Mouse (Mus musculus): ENCODE data around the gene Klhl22.
"Not testable (repeated sequence)": the region's sequence is repeated elsewhere in the genome, so short reads cannot be mapped to it uniquely, and the experiment has no call there.

Gene Klhl22

DNA sequence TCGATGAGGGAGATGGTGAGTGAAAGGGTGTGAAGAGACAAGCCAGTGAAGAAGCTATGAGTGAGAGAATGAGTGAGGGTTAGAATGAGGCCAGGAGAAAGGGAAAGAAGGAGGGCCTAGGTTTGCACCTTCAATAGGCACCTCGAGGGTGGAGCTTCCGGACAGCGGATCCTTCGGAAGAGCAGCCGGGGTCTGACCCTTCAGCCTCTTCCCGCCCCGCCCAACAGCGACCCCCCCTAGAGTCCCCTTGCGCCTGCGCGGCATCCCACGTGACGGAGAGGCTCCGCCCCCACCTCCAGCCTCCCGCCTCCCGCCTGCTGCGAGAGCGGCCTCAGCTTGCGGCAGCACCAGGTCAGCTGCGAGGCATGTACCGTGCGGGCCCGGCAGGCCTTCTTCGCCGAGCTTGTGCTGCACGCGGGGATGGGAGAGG, at the start of gene Klhl22:
Klhl22 (plus strand) TSS at position 275 of the 430 bp plus-strand sequence.
- DNase-seq, result peak; percentile 95

DNA sequence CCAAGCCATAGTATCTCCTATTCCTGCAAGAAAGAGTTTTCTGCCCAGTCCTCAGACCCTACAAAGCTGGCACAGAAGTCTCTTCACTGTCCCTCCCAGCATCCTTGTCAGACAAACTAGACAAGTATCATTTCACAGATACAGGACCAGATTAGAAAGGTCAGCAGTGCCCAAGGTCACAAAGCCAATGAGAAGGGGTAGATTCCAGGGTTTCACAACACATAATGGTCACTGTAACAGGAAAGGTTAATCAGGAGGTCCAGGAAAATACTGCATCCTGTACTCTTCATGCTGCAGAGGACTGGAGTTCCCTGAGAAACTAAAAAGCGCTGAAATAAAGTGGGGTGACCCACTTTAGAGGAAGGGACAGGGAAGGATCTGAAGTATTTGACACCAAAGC, 41.6 kb upstream of the Klhl22 start:
- DNase-seq, result no peak

DNA sequence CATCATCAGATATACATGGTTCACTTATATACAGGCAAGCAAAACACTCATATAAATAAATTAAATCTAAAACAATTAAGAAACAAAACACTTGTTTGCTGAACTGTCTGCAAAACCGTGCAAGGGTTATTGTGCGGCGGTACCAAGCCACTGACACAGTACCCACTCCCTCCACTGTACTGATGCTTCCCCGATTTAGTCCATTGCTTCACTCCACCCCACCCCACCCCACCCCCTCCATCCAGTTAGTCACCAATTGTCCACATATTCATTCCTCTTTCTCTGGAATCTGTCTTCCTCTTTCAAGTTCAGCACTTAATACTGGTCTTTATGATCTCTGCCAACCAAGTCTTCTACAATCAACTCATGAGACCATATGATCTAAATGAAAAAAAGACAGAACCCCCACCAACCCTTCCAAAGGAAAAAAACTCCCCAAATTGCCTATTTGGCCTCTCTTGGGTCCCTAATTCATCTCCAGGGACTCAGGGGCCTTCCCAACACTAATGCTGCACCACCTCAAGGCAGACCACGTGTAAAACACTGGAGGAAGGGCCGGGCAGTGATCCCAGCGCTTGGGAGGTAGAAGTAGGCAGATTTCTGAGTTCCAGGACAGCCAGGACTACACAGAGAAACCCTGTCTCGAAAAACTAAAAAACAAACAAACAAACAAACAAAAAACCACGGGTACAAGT, 38.2 kb upstream of the Klhl22 start:
- no peak for DNase-seq

DNA sequence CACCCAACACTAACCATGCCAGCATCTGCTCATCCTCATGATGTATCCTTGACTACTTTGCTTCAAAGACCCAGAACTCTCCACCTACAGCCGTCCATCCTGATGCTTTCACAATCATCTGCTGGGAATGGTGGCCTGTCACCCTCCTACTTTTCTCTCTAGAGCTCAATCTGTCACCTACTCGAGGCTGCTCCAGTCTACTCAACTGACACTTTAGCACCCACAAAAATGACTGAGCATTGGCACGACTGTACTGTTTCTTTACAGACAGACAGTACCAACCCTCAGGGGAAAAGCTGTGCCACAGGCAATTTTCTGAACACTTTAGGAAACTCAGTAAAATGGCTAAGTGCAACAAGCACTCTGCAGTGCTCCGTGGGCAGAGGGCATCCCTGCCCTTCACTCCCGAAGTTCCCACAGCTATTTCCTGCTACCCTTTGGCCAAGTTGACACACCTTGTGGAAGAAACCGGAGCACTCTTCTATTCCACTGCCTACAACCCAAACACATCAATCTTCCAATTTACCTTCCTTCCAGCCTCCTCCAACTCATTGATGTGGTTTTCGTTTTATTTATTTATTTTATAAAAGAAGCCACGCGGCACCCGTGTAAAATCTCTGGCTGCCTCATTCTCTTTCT, 37.5 kb upstream of the Klhl22 start:
- DNase-seq, result no peak

DNA sequence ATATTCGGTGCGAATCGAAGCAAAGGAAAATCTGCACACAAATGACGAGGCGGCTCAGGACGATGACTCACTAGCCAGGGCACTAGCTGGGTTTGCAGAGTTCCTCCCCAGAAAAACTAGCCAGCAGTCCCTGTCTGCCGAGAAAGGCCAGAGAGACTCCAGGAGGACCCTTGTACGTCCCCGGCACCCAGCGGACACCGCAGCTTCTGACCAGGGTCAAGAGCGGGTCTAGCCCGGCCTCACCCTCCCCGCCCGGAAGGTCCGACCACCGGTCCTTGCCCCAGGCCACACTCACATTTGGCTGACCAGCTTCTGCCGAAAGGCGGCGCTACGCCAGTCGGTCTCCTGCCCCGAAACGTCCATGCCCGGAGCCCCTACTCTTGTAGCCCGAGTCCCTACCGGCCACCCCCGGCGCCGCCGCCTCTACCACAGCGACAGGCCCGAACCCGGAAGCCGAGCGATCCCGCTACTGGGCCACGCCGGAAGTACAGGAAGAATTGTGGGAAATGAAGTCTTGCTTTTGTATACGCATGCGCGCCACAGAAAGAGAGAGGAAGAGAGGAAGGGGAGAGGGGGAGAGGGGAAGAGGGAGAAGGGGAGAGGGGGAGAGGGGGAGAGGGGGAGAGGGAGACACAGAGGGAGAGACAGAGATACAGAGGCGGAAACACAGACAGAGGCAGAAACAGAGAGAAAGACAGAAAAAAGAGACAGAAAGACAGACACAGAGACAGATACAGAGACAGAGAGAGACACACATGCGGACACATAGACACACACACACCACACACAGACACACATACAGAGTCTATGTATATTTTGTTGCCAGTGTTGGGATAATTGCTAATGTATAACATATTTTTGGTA, 36.7 kb upstream of the Klhl22 start:
- peak; percentile 88 for DNase-seq

DNA sequence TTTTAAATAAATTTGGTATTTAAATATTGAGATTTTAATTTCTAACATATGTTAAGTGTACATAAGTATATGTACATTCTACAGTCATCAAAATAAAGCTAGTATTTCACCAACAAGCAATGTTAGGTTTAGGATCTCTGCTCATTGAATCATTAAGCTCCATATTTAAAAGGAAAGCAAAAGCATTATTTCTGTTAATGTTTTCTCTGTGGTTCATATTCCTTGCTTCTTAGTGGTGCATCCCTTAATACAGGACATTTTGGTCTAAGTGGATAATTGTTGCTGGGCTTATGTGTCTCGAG, 36.1 kb upstream of the Klhl22 start:
- no peak for DNase-seq

DNA sequence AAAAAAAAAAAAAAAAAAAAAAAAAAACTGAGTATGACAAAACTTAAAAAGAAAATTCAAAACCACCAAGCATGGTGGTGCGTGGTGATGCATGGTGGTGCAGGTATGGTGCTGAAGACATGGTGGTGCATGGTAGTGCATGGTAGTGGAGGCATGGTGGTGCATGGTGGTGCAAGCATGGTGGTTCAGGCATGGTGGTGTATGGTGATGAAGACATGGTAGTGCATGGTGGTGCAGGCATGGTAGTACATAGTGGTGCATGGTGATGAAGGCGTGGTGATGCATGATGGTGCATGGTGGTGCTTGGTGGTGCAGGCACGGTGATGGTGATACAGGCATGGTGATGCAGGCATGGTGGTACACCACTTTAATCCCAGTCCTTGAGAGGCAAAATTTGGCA, 35.0 kb upstream of the Klhl22 start:
- DNase-seq, result no peak

DNA sequence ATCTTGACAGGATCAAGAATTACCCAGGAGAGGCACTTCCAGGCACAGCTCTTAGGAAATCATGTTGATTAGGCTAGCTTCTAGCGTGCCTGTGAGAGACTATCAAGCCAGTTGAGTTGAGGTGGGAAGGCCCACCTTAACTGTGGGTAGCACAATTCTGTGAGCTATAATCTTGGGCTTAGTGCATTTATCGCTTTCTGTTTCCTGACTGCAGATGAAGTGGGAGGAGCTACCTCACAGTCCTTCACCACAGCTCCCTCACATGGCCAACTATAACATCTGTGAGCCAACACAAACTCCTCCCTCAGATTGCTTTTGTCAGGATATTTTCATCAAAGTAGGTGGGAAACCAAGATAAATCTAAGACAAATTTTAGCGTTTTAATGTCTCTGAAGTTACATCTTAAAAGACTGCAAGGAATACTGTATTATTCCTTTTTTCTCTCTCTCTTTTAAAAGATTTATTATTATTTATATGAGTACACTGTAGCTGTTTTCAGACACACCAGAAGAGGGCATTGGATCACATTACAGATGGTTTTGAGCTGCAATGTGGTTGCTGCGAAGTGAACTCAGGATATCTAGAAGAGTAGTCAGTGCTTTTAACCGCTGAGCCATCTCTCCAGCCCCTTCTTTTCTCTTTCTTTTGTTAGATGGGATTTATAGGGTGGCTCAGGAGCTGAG, 32.1 kb upstream of the Klhl22 start:
- peak; percentile 62 for DNase-seq

DNA sequence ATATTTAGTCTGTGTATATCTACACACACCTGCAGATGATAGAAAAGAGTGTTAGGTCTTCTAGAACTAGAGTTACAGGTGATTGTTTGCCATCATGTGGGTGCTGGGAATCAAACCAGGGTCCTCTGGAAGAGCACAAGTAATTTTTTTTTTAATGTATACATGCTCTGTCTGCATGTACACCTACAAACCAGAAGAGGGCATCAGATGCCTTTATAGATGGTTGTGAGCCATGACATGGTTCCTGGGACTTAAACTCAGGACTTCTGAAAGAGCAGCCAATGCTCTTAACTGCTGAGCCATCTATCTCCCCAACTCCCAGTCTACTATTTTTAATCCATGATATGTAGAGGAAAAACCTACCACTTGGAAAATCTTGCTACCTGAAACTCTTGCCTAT, 29.4 kb upstream of the Klhl22 start:
- DNase-seq, result no peak

DNA sequence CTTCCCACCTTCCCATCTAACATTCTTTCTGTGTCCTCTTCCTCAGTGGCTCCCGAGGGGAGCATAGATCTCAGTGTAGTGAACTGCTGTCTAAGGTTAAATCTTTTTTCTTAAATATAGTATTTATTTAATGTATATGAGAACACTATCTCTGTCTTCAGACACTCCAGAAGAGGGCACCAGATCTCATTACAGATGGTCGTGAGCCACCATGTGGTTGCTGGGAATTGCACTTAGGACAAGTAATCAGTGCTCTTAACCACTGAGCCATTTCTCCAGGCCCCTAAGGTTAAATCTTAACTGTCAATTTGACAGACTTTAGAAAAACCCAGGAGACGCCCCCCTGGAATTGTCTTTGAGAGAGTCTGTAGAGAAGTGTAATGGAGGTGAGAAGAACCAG, 27.4 kb upstream of the Klhl22 start:
- DNase-seq, result no peak

DNA sequence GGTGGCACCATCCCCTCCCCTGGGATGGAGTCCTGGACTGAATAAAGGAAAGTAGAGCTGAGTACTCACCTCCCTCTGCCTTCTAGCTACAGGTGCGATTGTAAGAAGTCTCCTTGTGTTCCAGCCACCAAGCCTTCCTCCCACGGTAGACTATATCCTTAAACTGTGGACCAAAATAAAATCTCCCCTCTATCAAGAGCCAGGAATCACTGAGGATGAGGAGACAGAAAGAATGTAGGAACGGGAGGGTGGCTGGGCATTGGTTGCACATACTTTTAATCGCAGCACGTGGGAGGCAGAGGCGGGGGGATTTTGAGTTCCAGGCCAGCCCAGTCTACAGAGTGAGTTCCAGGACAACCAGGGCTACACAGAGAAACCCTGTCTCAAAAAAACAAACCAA, 27.0 kb upstream of the Klhl22 start:
- no peak for DNase-seq

DNA sequence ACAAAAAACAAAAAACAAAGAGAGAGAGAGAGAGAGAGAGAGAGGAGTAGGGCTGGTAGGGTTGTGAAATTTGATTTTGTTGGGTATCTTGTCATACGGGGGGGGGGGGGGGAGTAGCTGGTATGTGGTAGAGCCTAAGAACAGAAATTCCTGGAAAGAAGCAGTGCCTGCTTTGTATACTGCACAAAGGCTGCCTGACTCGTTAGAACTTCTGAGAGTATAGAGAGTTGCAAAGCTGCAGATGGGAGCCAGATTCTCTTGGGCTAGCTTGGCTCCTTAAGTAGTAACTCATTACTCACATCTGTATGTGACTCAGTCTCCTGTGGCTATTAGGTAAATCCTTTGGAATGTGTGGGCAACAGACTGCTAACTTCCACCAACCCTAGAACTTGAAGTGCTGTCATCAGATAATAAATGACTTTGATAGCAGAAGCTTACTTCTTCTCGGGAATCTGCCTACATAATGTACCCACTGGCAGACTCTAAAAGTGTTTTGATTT, 26.5 kb upstream of the Klhl22 start, which contains the start of gene Med15:
Med15 (minus strand) TSS at position 51 of the 500 bp plus-strand sequence.
- DNase-seq, result no peak

DNA sequence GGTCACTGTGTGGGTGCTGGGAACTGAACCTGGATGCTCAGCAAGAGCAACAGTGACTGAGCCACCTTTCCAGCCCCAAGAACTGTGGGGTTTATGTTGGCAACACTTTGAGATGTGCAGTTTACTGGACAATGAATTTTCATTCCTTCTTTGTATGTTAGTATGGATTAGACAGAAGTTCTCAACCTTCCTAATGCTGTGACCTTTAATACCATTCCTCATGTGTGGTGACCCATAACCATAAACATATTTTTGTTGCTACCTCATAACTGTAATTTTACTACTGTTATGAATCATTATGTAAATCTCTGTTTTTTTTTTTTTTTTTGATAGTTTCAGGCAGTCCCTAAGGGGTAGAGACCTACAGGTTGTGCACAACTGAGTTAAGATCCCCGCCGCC, 25.8 kb upstream of the Klhl22 start:
- DNase-seq, result no peak

DNA sequence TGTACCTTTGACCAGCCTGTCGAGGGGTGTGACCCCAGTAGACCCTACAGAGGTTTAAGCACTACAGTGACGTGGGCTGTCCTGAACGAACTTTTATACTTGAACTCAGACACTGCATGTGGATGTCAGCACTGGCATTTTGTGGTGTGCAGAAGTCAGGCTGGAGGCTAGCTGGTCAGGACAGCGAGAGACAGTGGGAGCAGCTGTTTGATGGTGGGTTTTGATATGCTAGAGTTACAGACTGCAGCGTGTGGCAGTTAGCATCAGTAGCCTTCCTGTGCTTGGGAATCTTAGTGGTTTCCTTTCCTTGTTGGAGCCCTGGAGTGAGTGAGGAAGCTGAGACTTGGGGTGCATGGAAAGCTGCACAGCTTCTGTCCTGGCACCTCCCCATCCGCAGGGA, 24.5 kb upstream of the Klhl22 start:
- DNase-seq, result not testable (repeated sequence)

DNA sequence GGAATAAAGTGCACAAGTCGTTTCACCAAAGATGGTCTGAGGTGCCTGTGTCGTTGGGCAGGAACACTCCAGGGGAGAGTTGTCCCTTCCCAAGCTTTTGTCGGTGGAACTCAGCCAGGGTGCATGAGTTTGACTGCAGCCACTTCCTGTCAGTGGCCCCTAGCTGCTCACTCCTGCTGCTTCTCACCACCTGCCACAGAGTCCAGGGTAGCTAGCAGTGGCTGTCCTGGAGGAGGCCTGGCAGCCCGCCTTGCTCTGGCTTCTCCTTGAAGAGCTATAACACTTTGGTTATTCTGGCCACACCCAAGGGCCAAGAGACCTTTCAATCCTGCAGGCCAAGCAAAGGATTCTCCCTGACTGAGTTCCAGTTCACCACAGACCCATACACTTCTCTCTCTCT, 23.3 kb upstream of the Klhl22 start:
- DNase-seq, result no peak

DNA sequence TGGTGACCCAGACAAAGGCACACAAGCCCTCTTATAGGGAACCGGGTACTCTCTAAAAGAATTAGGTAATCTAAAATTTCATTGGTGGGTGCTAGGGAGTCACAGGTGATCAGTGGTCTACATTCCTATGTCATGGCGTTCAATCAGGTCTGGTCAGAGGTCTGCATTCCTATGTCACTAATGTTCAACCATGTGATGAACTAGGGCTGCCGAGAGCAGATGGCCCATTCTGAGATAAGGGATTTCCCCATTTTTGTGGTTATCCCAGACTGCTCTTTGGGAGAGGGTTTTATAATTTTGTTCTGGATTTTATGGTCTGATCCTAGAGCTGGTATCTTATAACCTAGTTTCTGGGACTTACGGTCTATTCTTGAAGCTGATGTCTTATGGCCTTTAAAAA, 19.3 kb upstream of the Klhl22 start:
- DNase-seq, result no peak

DNA sequence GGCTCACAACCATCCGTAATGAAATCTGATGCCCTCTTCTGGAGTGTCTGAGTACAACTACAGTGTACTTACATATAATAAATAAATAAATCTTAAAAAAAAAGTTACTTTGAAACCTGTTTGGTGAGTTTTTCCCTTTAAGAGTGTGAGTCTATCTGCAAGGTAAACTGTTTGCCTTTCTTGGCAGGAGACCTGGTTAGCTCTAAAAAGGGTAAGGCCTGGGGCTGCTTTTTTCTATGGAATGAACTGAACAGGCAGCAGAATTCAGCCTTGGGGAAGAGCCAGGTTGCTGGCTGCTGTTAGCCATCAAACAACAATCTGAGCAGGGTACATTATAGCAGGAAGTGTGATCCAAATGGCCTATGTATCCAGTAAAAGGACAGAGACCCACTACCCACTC, 16.6 kb upstream of the Klhl22 start:
- no peak for DNase-seq

DNA sequence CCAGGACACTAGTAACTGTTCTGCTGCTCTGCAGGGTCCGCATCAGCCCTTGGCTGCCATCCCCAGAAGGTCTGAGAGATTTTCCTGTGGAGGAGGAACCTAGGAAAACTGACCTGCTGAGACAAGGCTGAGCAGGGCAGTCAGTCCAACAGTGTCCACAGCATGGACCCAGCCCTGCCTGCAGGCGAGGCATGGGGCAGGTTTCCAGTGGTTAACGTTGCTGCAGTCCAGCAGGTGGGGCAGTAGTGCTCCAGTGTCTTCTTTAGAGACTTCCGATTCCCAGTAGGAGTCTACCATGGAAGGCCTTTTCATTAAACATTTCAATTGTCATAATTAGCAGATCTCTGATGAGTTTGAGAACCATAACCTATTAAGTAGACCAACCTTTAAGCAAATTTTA, 16.1 kb upstream of the Klhl22 start:
- DNase-seq, result peak; percentile 37

DNA sequence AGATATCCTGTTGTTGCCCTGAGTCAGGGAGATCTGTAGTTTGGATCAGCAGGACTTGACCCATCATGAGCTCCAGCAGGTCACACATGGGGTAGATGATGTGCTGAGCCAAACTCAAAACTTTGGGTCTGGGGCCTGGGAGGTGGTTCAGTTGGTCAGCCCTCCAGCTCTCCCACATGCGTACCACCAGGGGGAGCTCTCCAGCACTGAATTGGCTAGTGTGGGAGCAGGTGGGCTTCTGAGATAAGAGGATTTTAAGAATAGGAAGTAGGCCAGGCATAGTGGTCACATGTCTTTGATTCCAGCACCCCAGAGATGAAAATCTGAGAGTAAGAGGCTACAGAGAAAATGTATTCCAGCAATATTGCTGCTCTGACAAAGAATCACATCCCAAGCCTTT, 14.9 kb upstream of the Klhl22 start:
- peak; percentile 53 for DNase-seq

DNA sequence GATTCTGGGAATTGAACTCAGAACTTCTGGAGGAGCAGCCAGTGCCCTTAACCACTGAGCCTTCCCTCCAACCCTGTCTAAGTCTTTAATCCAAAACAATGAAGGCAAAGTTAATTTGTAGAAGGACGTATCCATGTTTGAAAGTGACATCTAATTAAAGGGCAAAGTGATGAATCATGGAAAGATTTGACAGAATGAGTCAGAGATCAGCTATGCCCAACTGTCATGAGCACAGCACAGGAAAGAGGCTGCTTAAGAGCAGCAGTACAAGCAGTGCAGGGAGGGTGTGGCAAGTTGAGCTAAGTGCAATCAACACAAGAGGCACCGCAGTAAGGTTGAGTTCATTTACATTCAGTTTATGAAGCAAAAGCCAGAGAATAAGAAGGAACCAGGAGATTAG, 14.4 kb upstream of the Klhl22 start:
- no peak for DNase-seq

DNA sequence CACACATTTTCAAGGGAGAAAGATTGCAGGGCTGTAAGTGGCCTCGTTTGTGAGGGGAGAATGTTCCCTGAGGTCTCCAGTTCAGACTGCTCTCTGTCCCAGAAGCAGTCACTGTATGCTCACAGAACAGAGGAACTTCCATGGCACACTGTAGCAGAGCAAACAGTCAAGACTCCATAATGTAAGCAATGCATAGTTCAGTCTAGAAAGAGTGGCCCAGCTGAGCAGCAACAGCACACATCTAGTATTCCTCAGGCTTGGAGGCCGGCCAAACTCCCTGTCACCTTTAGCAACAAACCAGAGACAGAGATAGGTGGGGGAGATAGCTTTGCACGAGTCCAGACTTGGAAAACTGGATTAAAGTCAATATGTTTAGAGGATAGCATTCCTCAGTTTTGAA, 6.4 kb upstream of the Klhl22 start:
- no peak for DNase-seq

DNA sequence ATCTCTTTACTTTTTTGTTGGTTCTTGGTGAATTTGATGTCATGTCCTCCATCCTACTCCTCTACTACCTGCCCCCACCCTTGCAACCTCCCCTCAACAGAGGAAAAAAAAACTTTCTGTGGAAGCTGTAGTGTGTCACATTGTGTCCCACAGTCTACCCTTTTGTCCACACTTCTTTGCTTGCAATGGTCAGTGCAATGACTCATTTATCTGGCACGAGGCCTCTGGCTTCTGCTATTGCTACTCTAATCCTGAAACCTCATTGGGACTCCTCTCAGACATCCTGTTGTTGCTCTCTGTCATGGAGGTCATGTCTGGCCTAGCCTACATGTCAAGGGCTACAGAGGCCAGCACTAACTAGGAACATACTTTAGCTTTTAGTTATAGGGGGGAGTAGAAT, 5.7 kb upstream of the Klhl22 start:
- no peak for DNase-seq

DNA sequence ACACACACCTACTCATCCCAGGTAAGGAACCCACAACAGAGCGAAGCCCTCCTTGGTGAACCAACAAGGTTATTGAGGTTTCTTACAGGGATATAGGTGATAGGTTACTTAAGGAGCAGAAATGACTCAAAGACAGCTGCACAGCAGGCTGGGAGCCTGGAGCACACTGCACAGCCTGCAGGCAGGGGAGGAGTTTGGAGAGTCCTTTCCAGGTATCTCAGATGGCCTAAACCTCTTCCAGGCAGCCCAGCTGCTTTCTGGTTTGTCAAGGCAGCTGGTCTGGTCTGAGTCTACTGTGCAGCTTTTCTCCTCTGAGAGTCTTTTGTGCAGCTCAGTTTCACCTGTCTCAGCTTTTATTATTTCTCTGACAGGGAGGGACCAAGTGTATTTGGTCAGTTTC, 1.7 kb upstream of the Klhl22 start:
- DNase-seq, result no peak

All from lung, postnatal 14 days (tissue).